Mouse (Mus musculus) hindbrain, embryonic 11.5 days (tissue): ENCODE measurements around the gene Ciao2b. TPM values are rescaled to one million over a fixed set of nuclear protein-coding genes. Genes with fewer than 3 reads are reported as not detected.

ENCODE experiments used
- ATAC-seq: fragments of 200-750 bp; cut with Nextera tagmentation; 2 replicates; pipeline ENCODE4 v1.8.0; 2017; ENCODE audit warnings: mild to moderate bottlenecking, moderate TSS enrichment, moderate library complexity; ENCODE audit not compliant: low FRiP score
- DNase-seq: peaks from one replicate; pipeline ENCODE4 v3.0.0-alpha.2; 2015; ENCODE audit warnings: low spot score
- H3K27ac ChIP-seq: fragments of 300-500 bp; sonication (generic); 2 replicates; pipeline ENCODE4 v1.5.1; 2014; ENCODE audit warnings: mild to moderate bottlenecking, low read depth, low read length
- H3K27me3 ChIP-seq: fragments of 300-500 bp; sonication (generic); 2 replicates; pipeline ENCODE4 v1.6.1; 2014; ENCODE audit warnings: mild to moderate bottlenecking, low read length, moderate library complexity, mixed read lengths; ENCODE audit not compliant: control insufficient read depth, insufficient read depth
- H3K36me3 ChIP-seq: fragments of 300-500 bp; sonication (generic); 2 replicates; pipeline ENCODE4 v1.6.1; 2014; ENCODE audit warnings: mild to moderate bottlenecking, low read length, moderate library complexity, mixed read lengths; ENCODE audit not compliant: control insufficient read depth, insufficient read depth
- H3K4me1 ChIP-seq: fragments of 300-500 bp; sonication (generic); replicated peaks from 2 replicates; pipeline ENCODE4 v1.6.1; 2014; ENCODE audit warnings: low read length, mixed read lengths; ENCODE audit not compliant: control insufficient read depth, insufficient read depth
- H3K4me2 ChIP-seq: fragments of 300-500 bp; sonication (generic); replicated peaks from 2 replicates; pipeline ENCODE4 v1.6.1; 2014; ENCODE audit warnings: mild to moderate bottlenecking, low read depth, low read length
- H3K4me3 ChIP-seq: fragments of 300-500 bp; sonication (generic); 2 replicates; pipeline ENCODE4 v1.5.1; 2014; ENCODE audit warnings: low read depth, low read length
- H3K9ac ChIP-seq: fragments of 300-500 bp; sonication (generic); 2 replicates; pipeline ENCODE4 v1.6.1; 2014; ENCODE audit warnings: low read depth, low read length
- H3K9me3 ChIP-seq: fragments of 300-500 bp; sonication (generic); 2 replicates; pipeline ENCODE4 v1.6.1; 2016; ENCODE audit warnings: low read length; ENCODE audit not compliant: control insufficient read depth
- WGBS: fragments of 180-500 bp; shearing (Covaris S2); extraction: QIAGEN DNeasy Blood & Tissue Kit; methylation state at CpG from one replicate; pipeline ENCODE4 v1.1.7; 2014; 5-methylcytosine and 5-hydroxymethylcytosine counted together
- polyA plus RNA-seq: library from polyadenylated mRNA; unstranded; fragments of >200 nt; fragmentation: Nextera tagmentation; extraction: Ambion mirVana; gene quantifications from 2 replicates; pipeline ENCODE4 v1.2.1, GENCODE M21; 2014

The Ciao2b gene
- polyA plus RNA-seq, 1 experiment from 2014 or later = 99.6 TPM

DNA sequence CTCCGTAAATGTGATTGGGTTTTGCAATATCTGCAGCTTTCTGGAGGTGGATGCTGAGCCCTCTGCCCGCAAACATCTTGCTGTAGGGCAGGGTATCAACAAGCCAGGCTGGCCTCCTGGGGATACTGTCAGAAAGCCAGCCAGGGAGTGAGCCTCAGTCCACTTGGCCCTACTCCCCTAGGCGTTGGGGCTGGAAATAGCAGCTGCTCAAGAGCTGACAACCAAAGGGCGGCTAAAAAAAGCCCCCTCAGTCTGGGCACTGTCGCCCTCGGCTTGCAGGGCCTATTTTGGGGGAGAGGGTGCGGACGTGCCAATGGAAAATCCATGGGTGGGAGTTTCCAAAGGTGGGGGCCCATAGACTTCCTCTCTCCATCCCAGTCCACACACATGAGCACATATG is 32.5 kb downstream of the Ciao2b start:
- H3K36me3 ChIP-seq = no peaks in the 10 kb centered on the region
- no peaks in the 10 kb centered on the region for H3K4me1 ChIP-seq
- no peak overlapping the region for H3K4me2 ChIP-seq
- H3K9me3 ChIP-seq = no peaks in the 10 kb centered on the region
- H3K4me3 ChIP-seq = no peak overlapping the region
- H3K27me3 ChIP-seq = no peaks in the 10 kb centered on the region
- H3K27ac ChIP-seq = no peak overlapping the region
- DNase-seq = no peak
- ATAC-seq = no peak
- no peak overlapping the region for H3K9ac ChIP-seq
- WGBS = 76% methylated on average over 8 of the region's 8 CpGs

DNA sequence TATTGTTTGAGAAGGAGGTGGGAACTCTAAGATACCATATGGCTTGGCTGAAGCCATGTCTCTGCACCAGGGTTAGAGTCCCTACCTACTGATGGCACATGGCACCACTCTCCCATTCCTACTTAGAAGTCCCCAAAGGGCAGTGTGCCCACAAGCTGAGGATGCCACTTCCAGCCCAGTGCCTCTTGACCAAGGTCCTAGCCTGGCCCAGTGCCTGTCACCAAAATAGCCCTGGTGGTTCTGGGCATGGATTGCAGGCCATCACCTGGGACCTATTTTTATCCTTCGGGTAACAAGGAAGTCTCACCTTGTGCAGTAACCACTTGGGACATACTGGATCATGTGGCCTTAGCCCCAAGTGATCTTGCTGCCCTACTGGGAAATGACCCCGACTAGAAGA is 33.8 kb downstream of the Ciao2b start:
- Histone ChIP-seq H3K27me3 (no peaks in the 10 kb centered on the region), H3K4me3 (no peak overlapping the region), H3K9me3 (no peaks in the 10 kb centered on the region), H3K9ac (no peak overlapping the region), H3K36me3 (no peaks in the 10 kb centered on the region), H3K27ac (no peak overlapping the region), H3K4me2 (no peak overlapping the region), H3K4me1 (no peaks in the 10 kb centered on the region)
- no peak for ATAC-seq
- no peak for DNase-seq
- WGBS = 78% methylated on average over 2 of the region's 2 CpGs

DNA sequence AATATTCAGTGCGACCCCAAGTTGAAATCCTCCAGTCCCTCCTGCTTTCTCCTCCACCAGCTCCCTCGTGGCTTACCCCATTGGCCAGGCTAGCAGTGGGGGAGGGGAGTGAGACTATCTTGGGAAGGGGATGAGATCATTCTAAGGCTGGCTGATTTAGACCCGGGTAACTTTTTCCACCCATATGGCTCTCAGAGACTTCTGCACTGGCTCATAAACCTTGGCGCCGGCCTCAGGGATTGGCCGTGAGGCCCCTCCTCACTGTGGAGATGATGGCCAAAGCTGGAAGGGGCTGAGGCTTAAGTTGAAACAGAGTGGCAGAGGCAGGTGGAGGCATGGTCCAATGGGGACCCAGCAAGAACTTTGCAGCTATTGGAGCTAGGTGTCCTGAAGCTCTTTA is 35.4 kb downstream of the Ciao2b start:
- Histone ChIP-seq H3K36me3 (no peaks in the 10 kb centered on the region), H3K27me3 (no peaks in the 10 kb centered on the region), H3K4me1 (0 out of 2 replicates have a peak, but pooled peaks cover 2% of the 10 kb centered on the region), H3K4me2 (no peak overlapping the region), H3K9ac (no peak overlapping the region), H3K9me3 (no peaks in the 10 kb centered on the region), H3K27ac (no peak overlapping the region), H3K4me3 (no peak overlapping the region)
- DNase-seq (no peak), ATAC-seq (no peak)
- WGBS = 59% methylated on average over 6 of the region's 6 CpGs

DNA sequence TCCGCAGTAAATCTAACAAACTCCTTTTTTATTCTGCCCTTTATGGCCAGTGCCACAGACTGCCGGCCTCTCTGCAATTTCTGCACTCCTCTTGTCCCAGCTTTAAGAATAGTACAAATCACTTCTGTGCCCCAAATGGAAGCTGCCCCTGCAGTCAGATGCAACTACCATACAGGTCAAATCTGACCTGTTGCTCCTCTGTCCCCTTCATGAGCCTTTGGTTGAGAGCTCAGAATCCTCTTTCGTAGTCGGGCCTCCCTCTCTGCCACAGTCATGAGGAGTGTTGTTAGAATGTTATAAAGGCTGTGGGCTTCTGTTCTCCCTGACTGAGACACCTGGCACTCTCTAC is 38.5 kb downstream of the Ciao2b start:
- 65% methylated on average over 4 of the region's 4 CpGs for WGBS
- Histone ChIP-seq H3K9me3 (no peaks in the 10 kb centered on the region), H3K4me3 (no peak overlapping the region), H3K9ac (no peak overlapping the region), H3K4me1 (0 out of 2 replicates have a peak, but pooled peaks cover 2% of the 10 kb centered on the region), H3K27me3 (no peaks in the 10 kb centered on the region), H3K36me3 (no peaks in the 10 kb centered on the region), H3K27ac (no peak overlapping the region), H3K4me2 (no peak overlapping the region)
- DNase-seq = no peak
- ATAC-seq = no peak

DNA sequence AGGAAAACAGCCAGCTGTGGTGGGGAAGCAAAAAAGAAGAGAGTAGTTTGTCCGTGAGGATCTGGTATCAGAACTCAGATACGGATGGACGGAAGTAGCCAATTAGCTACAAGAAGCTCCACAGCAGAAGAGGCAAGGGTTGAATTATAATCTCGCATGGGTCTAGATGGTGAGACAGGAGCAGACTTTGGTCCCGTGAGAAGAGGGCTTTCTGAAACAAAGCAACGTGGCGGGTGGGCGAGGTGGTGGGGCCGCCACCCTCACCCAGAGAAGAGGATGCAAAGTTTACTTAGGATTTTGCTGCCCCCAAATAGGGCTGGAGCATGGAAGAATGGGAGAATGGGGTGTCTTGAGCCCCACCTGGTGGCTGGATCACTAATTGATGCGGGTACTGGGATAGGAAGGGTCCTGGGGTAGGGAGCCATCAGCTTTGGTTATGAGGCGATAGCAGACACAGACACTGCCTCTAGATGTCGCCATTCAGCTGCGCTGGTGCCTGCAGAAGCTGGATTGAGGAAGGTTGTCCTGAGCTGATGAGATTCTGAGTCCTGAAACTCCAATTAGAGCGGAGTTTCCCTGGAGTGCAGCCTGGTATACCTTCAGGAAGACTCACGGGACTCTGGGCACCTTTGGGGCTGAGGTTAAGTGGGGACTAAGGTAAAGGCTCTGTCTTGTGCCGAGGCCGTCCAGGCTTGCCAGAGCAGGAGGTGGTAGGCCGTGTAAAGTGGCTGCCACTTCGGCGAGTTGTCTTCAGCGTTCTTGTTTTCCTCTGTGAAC is 39.1 kb downstream of the Ciao2b start:
- H3K9ac ChIP-seq = no peak overlapping the region
- no peaks in the 10 kb centered on the region for H3K9me3 ChIP-seq
- ATAC-seq (peak; percentile 91), DNase-seq (peak; percentile 91)
- no peaks in the 10 kb centered on the region for H3K27me3 ChIP-seq
- H3K4me1 ChIP-seq = 0 out of 2 replicates have a peak, but pooled peaks cover 2% of the 10 kb centered on the region
- no peaks in the 10 kb centered on the region for H3K36me3 ChIP-seq
- peak overlapping the region; percentile 6; the same call in 1 of the 2 replicates for H3K4me3 ChIP-seq
- H3K27ac ChIP-seq = no peak overlapping the region
- 24% methylated on average over 21 of the region's 21 CpGs for WGBS
- H3K4me2 ChIP-seq = peak overlapping the region; percentile 42

DNA sequence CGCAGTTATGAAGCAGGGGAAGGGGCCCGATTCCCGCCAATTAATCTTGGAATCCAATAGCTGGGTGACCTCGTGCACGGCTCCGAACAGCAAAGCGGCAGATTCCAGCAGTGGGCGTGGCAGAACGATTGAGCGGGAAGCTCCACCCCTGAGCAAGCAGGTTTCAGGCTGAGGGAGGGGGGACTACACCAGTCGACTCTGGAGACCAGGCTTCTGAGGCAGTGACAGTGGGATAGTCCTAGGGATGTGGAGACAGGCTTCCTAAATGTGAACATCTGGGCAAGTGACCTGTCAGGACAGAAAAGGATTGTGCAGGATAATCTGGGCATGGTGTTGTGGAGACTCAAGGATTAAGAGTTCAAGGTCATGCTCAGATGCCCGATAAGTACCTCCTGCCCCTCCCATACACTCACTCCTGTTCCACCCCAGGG is 39.8 kb downstream of the Ciao2b start:
- peak; percentile 24 for DNase-seq
- Histone ChIP-seq H3K9ac (no peak overlapping the region), H3K4me1 (0 out of 2 replicates have a peak, but pooled peaks cover 2% of the 10 kb centered on the region), H3K27ac (no peak overlapping the region), H3K4me3 (peak overlapping the region; percentile 6; the same call in 1 of the 2 replicates), H3K4me2 (peak overlapping the region; percentile 42), H3K9me3 (no peaks in the 10 kb centered on the region), H3K27me3 (no peaks in the 10 kb centered on the region), H3K36me3 (no peaks in the 10 kb centered on the region)
- peak; percentile 61 for ATAC-seq
- WGBS = under 1% methylated on average over 12 of the region's 12 CpGs

DNA sequence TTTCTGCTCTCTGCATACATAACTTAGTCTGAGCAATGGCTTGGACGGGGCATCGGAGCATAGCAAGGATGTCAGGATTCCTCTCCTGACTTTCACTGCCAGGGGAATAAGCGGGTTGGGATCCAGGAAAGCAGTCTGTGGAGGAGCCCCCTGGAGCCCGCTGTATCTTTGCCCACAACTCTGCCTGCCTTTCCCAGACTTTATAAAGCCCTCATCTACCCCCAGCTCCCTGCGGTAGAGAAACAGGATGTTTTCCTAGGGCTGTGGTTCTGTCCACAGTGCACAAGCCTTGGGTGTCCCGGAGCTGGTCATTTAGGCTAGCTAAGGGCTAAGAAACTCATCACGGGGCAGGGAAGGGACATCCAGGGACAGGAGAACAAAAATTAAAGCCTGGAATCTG is 40.4 kb downstream of the Ciao2b start:
- 0 out of 2 replicates have a peak, but pooled peaks cover 2% of the 10 kb centered on the region for H3K4me1 ChIP-seq
- H3K4me2 ChIP-seq = no peak overlapping the region
- no peaks in the 10 kb centered on the region for H3K36me3 ChIP-seq
- DNase-seq = peak; percentile 24
- H3K27me3 ChIP-seq = no peaks in the 10 kb centered on the region
- no peak overlapping the region for H3K27ac ChIP-seq
- H3K4me3 ChIP-seq = no peak overlapping the region
- H3K9ac ChIP-seq = no peak overlapping the region
- H3K9me3 ChIP-seq = no peaks in the 10 kb centered on the region
- no peak for ATAC-seq
- 30% methylated on average over 7 of the region's 7 CpGs for WGBS

DNA sequence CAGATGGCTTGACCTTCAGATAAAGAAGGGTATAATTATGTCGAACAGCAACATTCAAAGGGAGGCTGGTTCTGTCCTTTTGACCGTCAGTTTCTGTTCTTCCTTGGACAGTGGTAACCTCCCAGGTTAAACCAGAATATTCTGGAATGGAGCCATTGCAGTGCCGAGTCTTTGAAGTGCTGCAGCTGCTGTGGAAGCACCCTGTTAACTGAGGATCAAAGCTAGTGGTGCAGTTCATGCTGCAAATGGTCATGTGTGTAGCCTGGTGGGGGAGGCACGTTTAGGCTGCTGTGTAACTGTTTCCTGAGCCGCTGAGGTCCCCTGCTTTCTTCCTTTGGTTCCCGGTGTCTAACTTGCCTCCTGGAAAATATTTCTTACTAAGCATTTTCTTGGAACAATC is 43.3 kb downstream of the Ciao2b start:
- no peak overlapping the region for H3K4me2 ChIP-seq
- no peak for DNase-seq
- WGBS = 77% methylated on average over 6 of the region's 6 CpGs
- H3K27me3 ChIP-seq = no peaks in the 10 kb centered on the region
- H3K9ac ChIP-seq = no peak overlapping the region
- H3K36me3 ChIP-seq = 0 out of 2 replicates have a peak, but pooled peaks cover 5% of the 10 kb centered on the region
- no peak overlapping the region for H3K4me3 ChIP-seq
- 0 out of 2 replicates have a peak, but pooled peaks cover 2% of the 10 kb centered on the region for H3K4me1 ChIP-seq
- no peak for ATAC-seq
- H3K9me3 ChIP-seq = no peaks in the 10 kb centered on the region
- H3K27ac ChIP-seq = no peak overlapping the region

DNA sequence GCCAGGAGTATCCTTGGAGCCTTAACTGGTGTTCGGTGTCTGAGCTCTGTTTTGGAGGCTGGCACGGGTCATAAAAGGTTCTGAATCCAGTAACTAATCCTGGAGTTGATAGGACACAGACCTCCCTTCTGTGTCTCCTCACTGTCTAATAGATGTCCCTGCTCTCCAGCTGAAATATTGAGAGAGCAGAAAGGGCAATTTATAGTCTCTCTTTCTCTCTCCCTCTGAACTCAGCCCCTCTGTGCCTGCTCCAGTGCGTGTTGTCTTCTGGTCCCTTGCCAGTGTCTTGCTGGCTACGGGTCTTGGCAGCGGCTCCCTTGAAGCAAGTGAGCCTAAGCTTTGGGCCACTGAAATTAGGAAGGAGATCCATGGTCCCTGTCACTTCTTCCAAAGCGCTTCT is 44.1 kb downstream of the Ciao2b start:
- 90% methylated on average over 6 of the region's 6 CpGs for WGBS
- no peak overlapping the region for H3K4me3 ChIP-seq
- H3K4me1 ChIP-seq = 0 out of 2 replicates have a peak, but pooled peaks cover 2% of the 10 kb centered on the region
- no peak for ATAC-seq
- no peak for DNase-seq
- no peak overlapping the region for H3K4me2 ChIP-seq
- no peaks in the 10 kb centered on the region for H3K27me3 ChIP-seq
- no peaks in the 10 kb centered on the region for H3K9me3 ChIP-seq
- H3K9ac ChIP-seq = no peak overlapping the region
- H3K27ac ChIP-seq = no peak overlapping the region
- H3K36me3 ChIP-seq = 0 out of 2 replicates have a peak, but pooled peaks cover 5% of the 10 kb centered on the region
